Mouse (Mus musculus) CH12.LX (cell line): Measurements from ENCODE around the gene Itprip. TPM values are rescaled to one million over a fixed set of nuclear protein-coding genes. Genes with fewer than 3 reads are reported as not detected.

Experiments used
- DNase-seq: peaks from one replicate; pipeline ENCODE4 v3.0.0-alpha.2; 2013; ENCODE audit errors: extremely low read depth
- H3K27ac ChIP-seq: 2 replicates; pipeline ENCODE4 v1.5.1; 2012; ENCODE audit warnings: low read depth, mild to moderate bottlenecking, control low read depth, moderate library complexity; ENCODE audit not compliant: insufficient read depth
- H3K27me3 ChIP-seq: replicated peaks from 2 replicates; pipeline ENCODE3; 2012; ENCODE audit warnings: inconsistent platforms
- H3K36me3 ChIP-seq, 2 experiments: replicated peaks in 1 of 2; 2 replicates each; pipeline versions ENCODE3 to v1.6.1; 2012; ENCODE audit warnings: inconsistent platforms in 1 of 2, low read length in 1 of 2, mild to moderate bottlenecking in 1 of 2, mixed read lengths in 1 of 2, moderate library complexity in 1 of 2; ENCODE audit not compliant: control insufficient read depth in 1 of 2, insufficient read depth in 1 of 2
- H3K4me1 ChIP-seq, 2 experiments: 2 replicates each; pipeline ENCODE4 v1.6.1; 2012; ENCODE audit warnings: inconsistent platforms in 1 of 2, moderate library complexity in 1 of 2; ENCODE audit not compliant: insufficient read depth in 2 of 2, control insufficient read depth in 1 of 2
- H3K4me2 ChIP-seq: 2 replicates; pipeline ENCODE4 v1.6.1; 2012; ENCODE audit warnings: low read depth, mild to moderate bottlenecking, control low read depth; ENCODE audit not compliant: poor library complexity, insufficient read depth, severe bottlenecking
- H3K4me3 ChIP-seq, 3 experiments: fragments of 150-350 bp in 1 of 3; sonication (generic) in 1 of 3; replicated peaks in 1 of 3; 2 replicates each; pipeline versions ENCODE3 to v1.5.1; 2011 to 2012; ENCODE audit warnings: low read depth in 2 of 3, low read length in 2 of 3, mild to moderate bottlenecking in 2 of 3, moderate library complexity in 2 of 3, control low read depth in 1 of 3, improper control_type of control experiment in 1 of 3, inconsistent platforms in 1 of 3, mixed read lengths in 1 of 3; ENCODE audit not compliant: poor library complexity in 1 of 3
- H3K79me2 ChIP-seq: replicated peaks from 2 replicates; pipeline ENCODE4 v1.6.1; 2012; ENCODE audit warnings: mild to moderate bottlenecking, moderate library complexity; ENCODE audit not compliant: control insufficient read depth, poor library complexity, insufficient read depth, severe bottlenecking; ENCODE audit errors: extremely low read depth
- H3K9ac ChIP-seq: 2 replicates; pipeline ENCODE4 v1.6.1; 2012; ENCODE audit warnings: low read depth, mild to moderate bottlenecking, control low read depth, moderate library complexity; ENCODE audit not compliant: insufficient read depth
- H3K9me3 ChIP-seq: replicated peaks from 2 replicates; pipeline ENCODE3; 2012; ENCODE audit warnings: low read length, inconsistent platforms, mixed read lengths
- BHLHE40 ChIP-seq: IDR thresholded peaks from 2 replicates; pipeline ENCODE4 v1.6.1; 2011; ENCODE audit warnings: mild to moderate bottlenecking, low read depth, low read length, improper control_type of control experiment
- CHD1 ChIP-seq: IDR thresholded peaks from 2 replicates; pipeline ENCODE4 v1.6.1; 2012; ENCODE audit warnings: low read depth, low read length, improper control_type of control experiment, inconsistent platforms
- CHD2 ChIP-seq: IDR thresholded peaks from 2 replicates; pipeline ENCODE4 v1.6.1; 2011; ENCODE audit warnings: low read length, improper control_type of control experiment
- CTCF ChIP-seq, 2 experiments: IDR thresholded peaks in 1 of 2; conservative IDR thresholded peaks in 1 of 2; 2 replicates each; pipeline ENCODE4 v1.5.1; 2011 to 2012; ENCODE audit warnings: low read depth in 2 of 2, low read length in 2 of 2, improper control_type of control experiment in 1 of 2, inconsistent platforms in 1 of 2, mild to moderate bottlenecking in 1 of 2, moderate library complexity in 1 of 2
- E2F4 ChIP-seq: IDR thresholded peaks from 2 replicates; pipeline ENCODE4 v1.6.1; 2011; ENCODE audit warnings: low read depth, low read length, improper control_type of control experiment; ENCODE audit not compliant: insufficient replicate concordance
- ELF1 ChIP-seq: IDR thresholded peaks from 2 replicates; pipeline ENCODE4 v1.6.1; 2014; ENCODE audit warnings: low read depth, mild to moderate bottlenecking, inconsistent platforms, low read length, improper control_type of control experiment
- EP300 ChIP-seq: IDR thresholded peaks from 2 replicates; pipeline ENCODE4 v1.6.1; 2011; ENCODE audit warnings: low read length, improper control_type of control experiment
- ETS1 ChIP-seq: conservative IDR thresholded peaks from 2 replicates; pipeline ENCODE4 v1.6.1; 2012; ENCODE audit warnings: low read depth, mild to moderate bottlenecking, inconsistent platforms, low read length, improper control_type of control experiment, moderate library complexity
- GABPA ChIP-seq: IDR thresholded peaks from 2 replicates; pipeline ENCODE4 v1.6.1; 2012; ENCODE audit warnings: low read depth, low read length, improper control_type of control experiment, inconsistent platforms; ENCODE audit not compliant: insufficient replicate concordance
- HCFC1 ChIP-seq: IDR thresholded peaks from 2 replicates; pipeline ENCODE4 v1.6.1; 2012; ENCODE audit warnings: low read depth, mild to moderate bottlenecking, inconsistent platforms, low read length, improper control_type of control experiment
- IRF4 ChIP-seq: IDR thresholded peaks from 2 replicates; pipeline ENCODE4 v1.6.1; 2014; ENCODE audit warnings: low read depth, mild to moderate bottlenecking, inconsistent platforms, low read length, improper control_type of control experiment
- JUN ChIP-seq: IDR thresholded peaks from 2 replicates; pipeline ENCODE4 v1.6.1; 2011; ENCODE audit warnings: low read depth, mild to moderate bottlenecking, low read length, improper control_type of control experiment, moderate library complexity; ENCODE audit not compliant: insufficient read depth
- JUND ChIP-seq: conservative IDR thresholded peaks from 2 replicates; pipeline ENCODE4 v1.6.1; 2011; ENCODE audit warnings: low read depth, low read length, improper control_type of control experiment
- KAT2A ChIP-seq: IDR thresholded peaks from 2 replicates; pipeline ENCODE4 v1.6.1; 2012; ENCODE audit warnings: low read length, improper control_type of control experiment, inconsistent platforms; ENCODE audit not compliant: insufficient replicate concordance
- MAFK ChIP-seq: IDR thresholded peaks from 2 replicates; pipeline ENCODE4 v1.6.1; 2011; ENCODE audit warnings: low read length, improper control_type of control experiment; ENCODE audit not compliant: insufficient replicate concordance
- MAX ChIP-seq: IDR thresholded peaks from 2 replicates; pipeline ENCODE4 v1.6.1; 2011; ENCODE audit warnings: low read length, improper control_type of control experiment
- MAZ ChIP-seq: IDR thresholded peaks from 2 replicates; pipeline ENCODE4 v1.6.1; 2012; ENCODE audit warnings: low read depth, mild to moderate bottlenecking, inconsistent platforms, low read length, improper control_type of control experiment, moderate library complexity
- MEF2A ChIP-seq: IDR thresholded peaks from 2 replicates; pipeline ENCODE4 v1.6.1; 2014; ENCODE audit warnings: low read depth, mild to moderate bottlenecking, inconsistent platforms, low read length, improper control_type of control experiment, borderline replicate concordance
- MXI1 ChIP-seq: IDR thresholded peaks from 2 replicates; pipeline ENCODE4 v1.6.1; 2011; ENCODE audit warnings: mild to moderate bottlenecking, low read depth, low read length, improper control_type of control experiment
- MYC ChIP-seq: IDR thresholded peaks from 2 replicates; pipeline ENCODE4 v1.6.1; 2011; ENCODE audit warnings: low read depth, mild to moderate bottlenecking, improper control_type of control experiment, low read length
- NELFE ChIP-seq: IDR thresholded peaks from 2 replicates; pipeline ENCODE4 v1.6.1; 2011; ENCODE audit warnings: low read depth, low read length, improper control_type of control experiment
- NRF1 ChIP-seq: IDR thresholded peaks from 2 replicates; pipeline ENCODE4 v1.6.1; 2014; ENCODE audit warnings: low read depth, mild to moderate bottlenecking, inconsistent platforms, low read length, improper control_type of control experiment, moderate library complexity
- PAX5 ChIP-seq: IDR thresholded peaks from 2 replicates; pipeline ENCODE4 v1.6.1; 2012; ENCODE audit warnings: low read length, inconsistent platforms, mixed read lengths
- POLR2A ChIP-seq: IDR thresholded peaks from 2 replicates; pipeline ENCODE4 v1.6.1; 2011; ENCODE audit warnings: low read depth, mild to moderate bottlenecking, improper control_type of control experiment, low read length
- POLR2AphosphoS2 ChIP-seq: IDR thresholded peaks from 2 replicates; pipeline ENCODE4 v1.6.1; 2011; ENCODE audit warnings: low read depth, low read length, improper control_type of control experiment
- RAD21 ChIP-seq: IDR thresholded peaks from 2 replicates; pipeline ENCODE4 v1.6.1; 2011; ENCODE audit warnings: low read depth, mild to moderate bottlenecking, low read length, improper control_type of control experiment, moderate library complexity
- RCOR1 ChIP-seq: conservative IDR thresholded peaks from 2 replicates; pipeline ENCODE4 v1.6.1; 2012; ENCODE audit warnings: low read depth, mild to moderate bottlenecking, inconsistent platforms, low read length, improper control_type of control experiment
- SIN3A ChIP-seq: IDR thresholded peaks from 2 replicates; pipeline ENCODE4 v1.6.1; 2012; ENCODE audit warnings: low read length, improper control_type of control experiment, inconsistent platforms
- SMC3 ChIP-seq: IDR thresholded peaks from 2 replicates; pipeline ENCODE4 v1.6.1; 2011; ENCODE audit warnings: low read depth, low read length, improper control_type of control experiment
- TBP ChIP-seq: conservative IDR thresholded peaks from 2 replicates; pipeline ENCODE4 v1.6.1; 2011; ENCODE audit warnings: low read depth, low read length, improper control_type of control experiment
- TCF12 ChIP-seq: IDR thresholded peaks from 2 replicates; pipeline ENCODE4 v1.6.1; 2014; ENCODE audit warnings: low read depth, mild to moderate bottlenecking, inconsistent platforms, low read length, improper control_type of control experiment
- UBTF ChIP-seq: IDR thresholded peaks from 2 replicates; pipeline ENCODE4 v1.6.1; 2012; ENCODE audit warnings: low read depth, mild to moderate bottlenecking, inconsistent platforms, low read length, improper control_type of control experiment, moderate library complexity
- USF1 ChIP-seq: IDR thresholded peaks from 2 replicates; pipeline ENCODE4 v1.6.1; 2014; ENCODE audit warnings: low read depth, mild to moderate bottlenecking, inconsistent platforms, low read length, improper control_type of control experiment
- USF2 ChIP-seq: conservative IDR thresholded peaks from 2 replicates; pipeline ENCODE4 v1.6.1; 2011; ENCODE audit warnings: low read depth, low read length, improper control_type of control experiment
- ZC3H11A ChIP-seq: IDR thresholded peaks from 2 replicates; pipeline ENCODE4 v1.6.1; 2012; ENCODE audit warnings: low read depth, mild to moderate bottlenecking, inconsistent platforms, low read length, improper control_type of control experiment
- ZKSCAN1 ChIP-seq: IDR thresholded peaks from 2 replicates; pipeline ENCODE4 v1.6.1; 2012; ENCODE audit warnings: low read depth, inconsistent platforms, low read length, improper control_type of control experiment, borderline replicate concordance
- ZMIZ1 ChIP-seq: IDR thresholded peaks from 2 replicates; pipeline ENCODE4 v1.6.1; 2012; ENCODE audit warnings: low read depth, mild to moderate bottlenecking, inconsistent platforms, low read length, improper control_type of control experiment
- ZNF384 ChIP-seq: IDR thresholded peaks from 2 replicates; pipeline ENCODE4 v1.6.1; 2012; ENCODE audit warnings: low read depth, low read length, improper control_type of control experiment, inconsistent platforms
- dilution Hi-C: fragments of 300-500 bp; cut with MboI; formaldehyde crosslinking; loops from 2 replicates; pipeline ENCODE4 v1.14.3; 2020; ENCODE audit warnings: low sequenced_read_pairs; ENCODE audit not compliant: extremely low pct_unique_long_range_greater_than_20kb, extremely low pct_ligation_motif_present
- in situ Hi-C: fragments of 300-500 bp; cut with MboI; formaldehyde crosslinking; loops from 3 replicates; pipeline ENCODE4 v1.14.3; 2019; ENCODE audit warnings: low sequenced_read_pairs, low pct_ligation_motif_present, low pct_unique_long_range_greater_than_20kb, mixed read lengths
- polyA plus RNA-seq: library from polyadenylated mRNA; unstranded; fragments of >175 nt; gene quantifications from 2 replicates; pipeline ENCODE4 v1.2.1, GENCODE M21; 2012; ENCODE audit warnings: low read depth; ENCODE audit not compliant: insufficient read length
- total RNA-seq, 2 experiments: library from RNA; depleted of rRNA; stranded (reverse); fragments of 300-350 nt in 1 of 2; fragments of >200 nt in 1 of 2; gene quantifications; 2 replicates each; pipeline ENCODE4 v1.2.3; 2012 to 2014

The Itprip gene
- total and polyA plus RNA-seq, 3 experiments = 9.5 to 10.9 (median 9.9) TPM

- Histone ChIP-seq H3K9ac (no peak overlapping the region), H3K4me3 (no peak overlapping the region), H3K36me3 (no peaks in the 10 kb centered on the region), H3K9me3 (no peaks in the 10 kb centered on the region), H3K27ac (no peak overlapping the region), H3K4me2 (no peak overlapping the region), H3K4me1 (peaks cover 4 to 18% of the 10 kb centered on the region in 2 experiments; a peak in 2 of 4 replicates), H3K79me2 (no peaks in the 10 kb centered on the region), H3K27me3 (no peaks in the 10 kb centered on the region)
- TF ChIP-seq NRF1 (no peak), CTCF (conservative IDR thresholded peaks at IDR 0.05 in 1 of 2, IDR thresholded peaks at IDR 0.05 in 1 of 2; ENCODE audit: low read depth in 2 of 2, low read length in 2 of 2) (peak; percentile 70 to 98), POLR2AphosphoS2 (no peak), PAX5 (no peak), ELF1 (no peak), MYC (no peak), ETS1 (no peak), BHLHE40 (no peak), USF2 (no peak), TBP (no peak), JUND (0 out of 2 replicates have a peak, but pooled peaks have one; percentile 23), USF1 (no peak), ZMIZ1 (no peak), ZC3H11A (peak; percentile 56), RCOR1 (no peak), MAZ (no peak), TCF12 (no peak), MEF2A (no peak), ZNF384 (no peak), CHD2 (no peak), MAX (no peak), NELFE (peak; percentile 19; the same call in 1 of the 2 replicates), MXI1 (no peak), HCFC1 (no peak), E2F4 (no peak), JUN (no peak), UBTF (no peak), KAT2A (no peak), EP300 (no peak), GABPA (no peak), POLR2A (no peak), SMC3 (peak; percentile 90), RAD21 (peak; percentile 96), MAFK (no peak), CHD1 (no peak), IRF4 (no peak), SIN3A (no peak), ZKSCAN1 (peak; percentile 94)
- peak; percentile 68 for DNase-seq
- in situ Hi-C loops (loop anchor here (5.0 to 25.0 kb wide), 2 partner anchors 50 to 270 kb away; no protein-coding TSS in a partner anchor), dilution Hi-C loops (no loop called here)
Observed at GRCm38 (mm10) chr19:47931982-47932638, 13.0 kb upstream of the Itprip start.
